Comparison of ENCODE assay signal across 20 mouse cellular contexts in the genomic region with DNA sequence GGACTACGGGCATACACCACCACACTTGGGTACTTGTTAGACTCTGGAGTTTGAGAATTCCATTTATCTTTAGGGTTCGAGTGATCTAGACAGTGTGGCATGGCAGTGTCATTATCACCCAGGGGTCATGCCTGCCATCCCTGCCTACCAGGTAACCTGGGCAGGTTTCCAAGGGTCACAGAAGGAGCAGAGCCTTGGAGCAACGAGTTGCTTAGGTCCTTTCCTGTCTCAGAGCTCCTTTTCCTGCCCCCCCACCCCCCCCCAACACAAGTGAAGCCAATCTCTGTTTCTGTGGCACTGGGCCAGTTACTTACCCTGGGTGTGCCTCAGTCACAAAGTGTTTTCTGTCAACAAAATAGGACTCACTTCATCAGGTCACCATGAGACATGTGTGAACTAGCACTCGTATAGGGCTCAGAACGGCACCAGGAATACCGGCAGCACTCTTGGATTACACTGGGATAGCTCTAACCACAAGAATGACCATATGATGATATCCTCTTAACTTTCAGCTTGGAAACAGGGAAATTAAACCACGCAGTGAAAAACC. TPM values are rescaled to one million over a fixed set of nuclear protein-coding genes. Genes with fewer than 3 reads are reported as not detected.
DNase-seq lines count a peak whose midpoint lies in the region; ATAC-seq and TF ChIP-seq lines count a peak whose summit lies in the region.
"Had no signal": no experiment of that assay in that cellular context is flagged by ENCODE, and none has a peak within 500 bp of the region (broad histone marks: within the 10 kb centered on the region; RNA-seq: fewer than 3 reads in every experiment).

No protein-coding gene starts in this region.

- H3K4me2 ChIP-seq in heart, embryonic 11.5 days, result no peak overlapping the region
- no peak overlapping the region for H3K4me2 ChIP-seq in kidney, embryonic 16.5 days (replicated peaks; ENCODE audit: low read depth, low read length)
- H3K4me2 ChIP-seq in heart, embryonic 16.5 days (ENCODE audit: low read depth, low read length), result no peak overlapping the region

- H3K27ac ChIP-seq in heart, adult 2 months, result peak overlapping the region; percentile 17; the same call in 1 of the 2 replicates
- no peak overlapping the region for H3K27ac ChIP-seq in heart, embryonic 11.5 days (ENCODE audit: low read depth, low read length)
- H3K27ac ChIP-seq in kidney, embryonic 16.5 days (ENCODE audit: low read length), result peak overlapping the region; percentile 67; the same call in 1 of the 2 replicates
- peak overlapping the region; percentile 67 for H3K27ac ChIP-seq in heart, embryonic 16.5 days (ENCODE audit: low read length)
- H3K27ac ChIP-seq: embryonic facial prominence, embryonic 13.5 days; hindbrain, postnatal 0 days; limb, embryonic 15.5 days had no signal

- no peaks in the 10 kb centered on the region for H3K79me2 ChIP-seq in heart, adult 2 months (replicated peaks; ENCODE audit: control insufficient read depth, insufficient read depth, low read length)

- H3K4me1 ChIP-seq in heart, adult 2 months (ENCODE audit: control insufficient read depth, insufficient read depth, low read length), result peaks cover 4% of the 10 kb centered on the region
- H3K4me1 ChIP-seq in heart, embryonic 11.5 days (ENCODE audit: control insufficient read depth, insufficient read depth, low read length), result no peaks in the 10 kb centered on the region
- peaks cover 31% of the 10 kb centered on the region for H3K4me1 ChIP-seq in kidney, embryonic 16.5 days (ENCODE audit: insufficient read depth, low read length)
- peaks cover 12% of the 10 kb centered on the region for H3K4me1 ChIP-seq in heart, embryonic 16.5 days (ENCODE audit: control insufficient read depth, insufficient read depth, low read length)
- H3K4me1 ChIP-seq: limb, embryonic 15.5 days had no signal

- TF ChIP-seq CTCF in heart, adult 2 months (IDR thresholded peaks at IDR 0.05), result no peak

- ATAC-seq in heart, embryonic 11.5 days (replicated peaks; ENCODE audit: insufficient number of reproducible peaks, low FRiP score, low TSS enrichment), result no peak
- ATAC-seq in kidney, embryonic 16.5 days (ENCODE audit: low FRiP score, low TSS enrichment), result no peak
- ATAC-seq in heart, embryonic 16.5 days (replicated peaks; ENCODE audit: extremely low read depth, insufficient read depth, low FRiP score), result peak; percentile 42

- TF ChIP-seq POLR2A in heart, adult 2 months (IDR thresholded peaks at IDR 0.05; ENCODE audit: insufficient read depth, low read depth, low read length), result no peak

- H3K9me3 ChIP-seq in heart, embryonic 11.5 days (replicated peaks; ENCODE audit: control insufficient read depth, low read length), result no peaks in the 10 kb centered on the region
- no peaks in the 10 kb centered on the region for H3K9me3 ChIP-seq in kidney, embryonic 16.5 days (ENCODE audit: low read length)
- H3K9me3 ChIP-seq in heart, embryonic 16.5 days (replicated peaks; ENCODE audit: control insufficient read depth, low read length), result no peaks in the 10 kb centered on the region
- H3K9me3 ChIP-seq: embryonic facial prominence, embryonic 13.5 days; limb, embryonic 15.5 days had no signal

- no peak overlapping the region for H3K9ac ChIP-seq in heart, adult 2 months (ENCODE audit: low read depth, low read length)
- no peak overlapping the region for H3K9ac ChIP-seq in heart, embryonic 11.5 days (ENCODE audit: low read depth, low read length)
- no peak overlapping the region for H3K9ac ChIP-seq in kidney, embryonic 16.5 days (replicated peaks; ENCODE audit: low read length)
- H3K9ac ChIP-seq in heart, embryonic 16.5 days (ENCODE audit: low read length), result no peak overlapping the region
- H3K9ac ChIP-seq: limb, embryonic 15.5 days had no signal

- WGBS in heart, adult 2 months, result 43% methylated on average over 7 of the region's 7 CpGs
- 67% methylated on average over 7 of the region's 7 CpGs for WGBS in heart, embryonic 11.5 days (ENCODE audit: insufficient replicate concordance)
- WGBS in kidney, embryonic 16.5 days, result 65% methylated on average over 7 of the region's 7 CpGs
- WGBS in heart, embryonic 16.5 days, result 31% methylated on average over 7 of the region's 7 CpGs

- H3K4me3 ChIP-seq in heart, adult 2 months, result no peak overlapping the region
- H3K4me3 ChIP-seq in heart, embryonic 11.5 days (ENCODE audit: low read depth, low read length), result no peak overlapping the region
- no peak overlapping the region for H3K4me3 ChIP-seq in kidney, embryonic 16.5 days (ENCODE audit: low read length)
- H3K4me3 ChIP-seq in heart, embryonic 16.5 days (ENCODE audit: low read length), result no peak overlapping the region

- peak in 1 of 2 experiments; percentile 13 for DNase-seq in heart, adult 2 months
- DNase-seq in kidney, adult 18-20 months, result no peak
- peak; percentile 21 for DNase-seq in kidney, postnatal 14 days
- DNase-seq in thymus, postnatal 4 days, result no peak
- DNase-seq: cerebellum, adult 9-11 months; gastrocnemius, postnatal 10 days; layer of hippocampus, postnatal 36 days; midbrain, embryonic 14.5 days; thymus, adult 2 months had no signal

- H3K27me3 ChIP-seq in heart, adult 2 months (ENCODE audit: control insufficient read depth, insufficient read depth, low read length), result no peaks in the 10 kb centered on the region
- H3K27me3 ChIP-seq in heart, embryonic 11.5 days (ENCODE audit: control insufficient read depth, insufficient read depth, low read length), result peaks cover 3% of the 10 kb centered on the region; the same call in 1 of the 2 replicates
- H3K27me3 ChIP-seq in kidney, embryonic 16.5 days (ENCODE audit: insufficient read depth, low read length), result no peaks in the 10 kb centered on the region
- H3K27me3 ChIP-seq in heart, embryonic 16.5 days (ENCODE audit: control insufficient read depth, insufficient read depth, low read length), result no peaks in the 10 kb centered on the region
- H3K27me3 ChIP-seq: embryonic facial prominence, embryonic 13.5 days; limb, embryonic 15.5 days had no signal

- TF ChIP-seq EP300 in heart, adult 2 months (IDR thresholded peaks at IDR 0.05; ENCODE audit: insufficient read depth, low read depth, low read length), result no peak

- intact Hi-C loops in heart, adult 2 months (cut with DNase I), result loop anchor here (1.0 to 10.0 kb wide), 2 partner anchors 212 to 230 kb away; no protein-coding TSS in a partner anchor

- H3K36me3 ChIP-seq in heart, adult 2 months (ENCODE audit: control insufficient read depth, insufficient read depth, low read length), result no peaks in the 10 kb centered on the region
- peaks cover 3% of the 10 kb centered on the region; the same call in 1 of the 2 replicates for H3K36me3 ChIP-seq in heart, embryonic 11.5 days (ENCODE audit: control insufficient read depth, insufficient read depth, low read length)
- H3K36me3 ChIP-seq in kidney, embryonic 16.5 days (ENCODE audit: insufficient read depth, low read length), result no peaks in the 10 kb centered on the region
- H3K36me3 ChIP-seq in heart, embryonic 16.5 days (ENCODE audit: control insufficient read depth, insufficient read depth), result peaks cover 11% of the 10 kb centered on the region
- H3K36me3 ChIP-seq: embryonic facial prominence, embryonic 13.5 days; limb, embryonic 15.5 days had no signal

RNA-seq across cellular contexts. Expression of gene Armh2, which starts 28.4 kb away (rescaled TPM):
- total RNA-seq in heart, adult 2 months (2021), result not detected
- not detected in 2 replicates for polyA plus RNA-seq in heart, adult 2 months (2012; rRNA removed)
- polyA plus RNA-seq in heart, embryonic 11.5 days (2014; fragmentation: Nextera tagmentation; extraction: Ambion mirVana), result not detected in 2 replicates
- not detected in 2 replicates for polyA plus RNA-seq in kidney, embryonic 16.5 days (2015; fragmentation: Nextera tagmentation; extraction: Ambion mirVana)
- polyA plus RNA-seq in heart, embryonic 16.5 days (2015; fragmentation: Nextera tagmentation; extraction: Ambion mirVana), result not detected in 2 replicates
- total RNA-seq: ES-E14; gastrocnemius, postnatal 10 days; heart, postnatal 36 days; hindbrain, postnatal 0 days; layer of hippocampus, postnatal 36 days; left cerebral cortex, postnatal 25 days had no signal
- polyA plus RNA-seq: embryonic facial prominence, embryonic 13.5 days; hindbrain, postnatal 0 days; large intestine, adult 2 months; limb, embryonic 15.5 days; liver, embryonic 16.5 days; midbrain, embryonic 14.5 days; thymus, adult 2 months had no signal

RNA-seq across cellular contexts. Expression of gene Gmnn, which starts 49.1 kb away (rescaled TPM):
- 10 to 100 TPM; 45.9 to 72.3 TPM for total RNA-seq in heart, adult 2 months (2021)
- 12.9 and 18.4 TPM in 2 replicates for polyA plus RNA-seq in heart, adult 2 months (2012; rRNA removed)
- polyA plus RNA-seq in heart, embryonic 11.5 days (2014; fragmentation: Nextera tagmentation; extraction: Ambion mirVana), result 116 and 127 TPM in 2 replicates
- 103 and 104 TPM in 2 replicates for polyA plus RNA-seq in kidney, embryonic 16.5 days (2015; fragmentation: Nextera tagmentation; extraction: Ambion mirVana)
- 108 and 118 TPM in 2 replicates for polyA plus RNA-seq in heart, embryonic 16.5 days (2015; fragmentation: Nextera tagmentation; extraction: Ambion mirVana)
